Mouse (Mus musculus) embryo, embryonic 11.5 days (tissue): ENCODE results near the gene BC107364.
"Not testable (repeated sequence)": the region's sequence is repeated elsewhere in the genome, so short reads cannot be mapped to it uniquely, and the experiment has no call there.

ENCODE experiments used
- DNase-seq: peaks from one replicate; pipeline ENCODE4 v3.0.0-alpha.2; 2012; ENCODE audit warnings: low read depth, low spot score

BC107364 gene

GRCm38 (mm10) chr3:96458008-96458407 lies 5.9 kb upstream of the BC107364 start:
- DNase-seq, result not testable (repeated sequence)

GRCm38 (mm10) chr3:96451181-96451737 lies 847 bp downstream of the BC107364 start:
- DNase-seq, result not testable (repeated sequence)

GRCm38 (mm10) chr3:96450586-96450896 lies 1.6 kb downstream of the BC107364 start:
- DNase-seq, result not testable (repeated sequence)

GRCm38 (mm10) chr3:96449762-96450585 lies 2.1 kb downstream of the BC107364 start:
- DNase-seq, result not testable (repeated sequence)

GRCm38 (mm10) chr3:96445436-96445835 lies 6.7 kb downstream of the BC107364 start:
- no peak for DNase-seq

GRCm38 (mm10) chr3:96440578-96440977 lies 11.5 kb downstream of the BC107364 start:
- peak; percentile 69 for DNase-seq

- DNase-seq, result no peak
These were observed 16.5 kb downstream of the BC107364 start for GRCm38 (mm10) chr3:96435557-96436091.

- DNase-seq, result peak; percentile 23
These were observed 19.9 kb downstream of the BC107364 start for GRCm38 (mm10) chr3:96432207-96432606.

- no peak for DNase-seq
These were observed 22.3 kb downstream of the BC107364 start for GRCm38 (mm10) chr3:96429819-96430132.

GRCm38 (mm10) chr3:96428941-96429818 lies 22.9 kb downstream of the BC107364 start:
- DNase-seq, result no peak

GRCm38 (mm10) chr3:96427761-96428462 lies 24.2 kb downstream of the BC107364 start:
- DNase-seq, result peak; percentile 47

- no peak for DNase-seq
These were observed 24.8 kb downstream of the BC107364 start for GRCm38 (mm10) chr3:96427311-96427710.

- DNase-seq, result no peak
These were observed 25.8 kb downstream of the BC107364 start for GRCm38 (mm10) chr3:96426268-96426667.

GRCm38 (mm10) chr3:96424447-96424846 lies 27.7 kb downstream of the BC107364 start:
- DNase-seq, result not testable (repeated sequence)

GRCm38 (mm10) chr3:96423889-96424288 lies 28.2 kb downstream of the BC107364 start:
- DNase-seq, result no peak

GRCm38 (mm10) chr3:96420796-96421195 lies 31.3 kb downstream of the BC107364 start:
- DNase-seq, result no peak

- not testable (repeated sequence) for DNase-seq
These were observed 33.2 kb downstream of the BC107364 start for GRCm38 (mm10) chr3:96418902-96419301.

- DNase-seq, result no peak
These were observed 34.0 kb downstream of the BC107364 start for GRCm38 (mm10) chr3:96417850-96418815.

- no peak for DNase-seq
These were observed 35.5 kb downstream of the BC107364 start for GRCm38 (mm10) chr3:96416595-96416994.

- DNase-seq, result no peak
These were observed 36.0 kb downstream of the BC107364 start for GRCm38 (mm10) chr3:96416056-96416455.
